Mouse (Mus musculus) hindbrain, embryonic 16.5 days (tissue): Measurements from ENCODE around the gene Cenpi. TPM values are rescaled to one million over a fixed set of nuclear protein-coding genes. Genes with fewer than 3 reads are reported as not detected.
"Not testable (repeated sequence)": the region's sequence is repeated elsewhere in the genome, so short reads cannot be mapped to it uniquely, and the experiment has no call there.

Source experiments
- ATAC-seq: fragments of 200-750 bp; cut with Nextera tagmentation; 2 replicates; pipeline ENCODE4 v1.8.0; 2017; ENCODE audit warnings: moderate TSS enrichment, moderate library complexity
- H3K27ac ChIP-seq: fragments of 300-500 bp; sonication (generic); 2 replicates; pipeline ENCODE4 v1.5.1; 2014; ENCODE audit warnings: low read depth, mild to moderate bottlenecking, control low read depth, low read length, moderate library complexity
- H3K27me3 ChIP-seq: fragments of 300-500 bp; sonication (generic); replicated peaks from 2 replicates; pipeline ENCODE4 v1.6.1; 2014; ENCODE audit warnings: low read length; ENCODE audit not compliant: control insufficient read depth, insufficient read depth
- H3K36me3 ChIP-seq: fragments of 300-500 bp; sonication (generic); 2 replicates; pipeline ENCODE4 v1.6.1; 2014; ENCODE audit warnings: mild to moderate bottlenecking, low read length, moderate library complexity, mixed read lengths; ENCODE audit not compliant: control insufficient read depth, insufficient read depth
- H3K4me1 ChIP-seq: fragments of 300-500 bp; sonication (generic); 2 replicates; pipeline ENCODE4 v1.6.1; 2014; ENCODE audit warnings: low read depth, low read length; ENCODE audit not compliant: control insufficient read depth, insufficient read depth
- H3K4me2 ChIP-seq: fragments of 300-500 bp; sonication (generic); 2 replicates; pipeline ENCODE4 v1.6.1; 2014; ENCODE audit warnings: mild to moderate bottlenecking, low read length, control low read depth, moderate library complexity
- H3K4me3 ChIP-seq: fragments of 300-500 bp; sonication (generic); 2 replicates; pipeline ENCODE4 v1.5.1; 2014; ENCODE audit warnings: mild to moderate bottlenecking, low read length, control low read depth, moderate library complexity
- H3K9ac ChIP-seq: fragments of 300-500 bp; sonication (generic); 2 replicates; pipeline ENCODE4 v1.6.1; 2014; ENCODE audit warnings: low read depth, mild to moderate bottlenecking, control low read depth, low read length, moderate library complexity
- H3K9me3 ChIP-seq: fragments of 300-500 bp; sonication (generic); 2 replicates; pipeline ENCODE4 v1.6.1; 2014; ENCODE audit warnings: mild to moderate bottlenecking, low read length, moderate library complexity; ENCODE audit not compliant: control insufficient read depth
- WGBS: fragments of 180-500 bp; shearing (Covaris S2); extraction: QIAGEN DNeasy Blood & Tissue Kit; methylation state at CpG from one replicate; pipeline ENCODE4 v1.1.7; 2014; 5-methylcytosine and 5-hydroxymethylcytosine counted together
- polyA plus RNA-seq: library from polyadenylated mRNA; unstranded; fragments of >200 nt; fragmentation: Nextera tagmentation; extraction: Ambion mirVana; gene quantifications from 2 replicates; pipeline ENCODE4 v1.2.1, GENCODE M21; 2015

The Cenpi gene
- polyA plus RNA-seq, 1 experiment from 2014 or later = 7.7 TPM

DNA sequence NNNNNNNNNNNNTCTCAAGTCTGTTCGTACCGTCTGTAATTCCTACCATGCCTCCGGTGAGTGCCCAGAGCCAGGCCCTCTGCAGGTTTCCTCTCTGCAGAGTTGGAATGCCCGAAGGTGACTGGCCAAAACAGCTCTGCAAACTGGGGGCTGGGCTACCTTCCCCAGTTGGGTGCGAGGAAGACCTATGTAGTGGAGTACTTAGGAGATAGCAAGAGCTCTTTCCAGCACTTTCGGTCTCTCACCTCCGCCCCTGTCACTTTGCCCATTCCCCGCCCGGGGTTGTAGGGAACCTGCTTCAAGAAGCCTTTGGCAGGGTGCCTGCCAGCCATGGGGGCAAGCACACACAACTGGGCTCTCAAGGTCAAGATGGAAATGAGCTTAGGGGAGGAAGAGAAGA, 11.6 kb upstream of the Cenpi start:
- Histone ChIP-seq H3K9ac (peak overlapping the region; percentile 70), H3K9me3 (no peaks in the 10 kb centered on the region), H3K4me2 (peak overlapping the region; percentile 57), H3K4me3 (peak overlapping the region; percentile 54), H3K4me1 (no peaks in the 10 kb centered on the region), H3K27ac (peak overlapping the region; percentile 72), H3K36me3 (no peaks in the 10 kb centered on the region), H3K27me3 (no peaks in the 10 kb centered on the region; the same call in none of the 2 replicates)
- ATAC-seq = peak; percentile 32; the same call in 1 of the 2 replicates
- WGBS = 33% methylated on average over 9 of the region's 9 CpGs

DNA sequence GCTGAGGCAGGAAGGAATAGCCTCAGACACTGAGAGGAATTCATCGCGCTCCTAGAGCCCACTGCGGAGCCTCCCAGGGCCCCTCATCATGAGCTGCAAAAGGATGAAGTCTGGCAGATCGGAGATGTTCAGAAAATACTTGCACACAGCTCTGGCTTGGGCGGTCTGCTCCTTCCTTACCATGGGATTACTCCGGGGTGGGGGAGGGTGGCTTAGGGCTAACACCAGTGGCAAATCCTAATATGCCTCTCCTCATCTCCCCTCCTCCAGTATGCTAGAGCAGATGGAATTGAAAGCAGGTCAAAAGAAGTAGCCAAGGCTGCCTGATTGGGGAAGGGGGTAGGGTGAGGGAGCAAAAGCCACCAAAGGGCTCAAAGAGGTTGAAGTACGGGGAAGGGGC, 11.1 kb upstream of the Cenpi start:
- no peaks in the 10 kb centered on the region for H3K36me3 ChIP-seq
- 26% methylated on average over 7 of the region's 7 CpGs for WGBS
- H3K27me3 ChIP-seq = no peaks in the 10 kb centered on the region; the same call in none of the 2 replicates

GRCm38 (mm10) chrX:134297195-134297594, 10.7 kb upstream of the Cenpi start:
- peak; percentile 28; the same call in 1 of the 2 replicates for ATAC-seq
- H3K36me3 ChIP-seq = no peaks in the 10 kb centered on the region
- peak overlapping the region; percentile 70 for H3K9ac ChIP-seq
- H3K9me3 ChIP-seq = no peaks in the 10 kb centered on the region
- peak overlapping the region; percentile 54 for H3K4me3 ChIP-seq
- 0 out of 2 replicates have a peak overlapping the region, but pooled peaks have one; percentile 72 for H3K27ac ChIP-seq
- 25% methylated on average over 4 of the region's 4 CpGs for WGBS
- peak overlapping the region; percentile 57 for H3K4me2 ChIP-seq
- H3K4me1 ChIP-seq = no peaks in the 10 kb centered on the region
- no peaks in the 10 kb centered on the region; the same call in none of the 2 replicates for H3K27me3 ChIP-seq

More for the DNA sequence above, 11.1 kb upstream of the Cenpi start:
- peak; percentile 48 for ATAC-seq
- Histone ChIP-seq H3K9me3 (no peaks in the 10 kb centered on the region), H3K4me2 (peak overlapping the region; percentile 57), H3K9ac (peak overlapping the region; percentile 70), H3K4me1 (no peaks in the 10 kb centered on the region), H3K4me3 (peak overlapping the region; percentile 54), H3K27ac (peak overlapping the region; percentile 72)

DNA sequence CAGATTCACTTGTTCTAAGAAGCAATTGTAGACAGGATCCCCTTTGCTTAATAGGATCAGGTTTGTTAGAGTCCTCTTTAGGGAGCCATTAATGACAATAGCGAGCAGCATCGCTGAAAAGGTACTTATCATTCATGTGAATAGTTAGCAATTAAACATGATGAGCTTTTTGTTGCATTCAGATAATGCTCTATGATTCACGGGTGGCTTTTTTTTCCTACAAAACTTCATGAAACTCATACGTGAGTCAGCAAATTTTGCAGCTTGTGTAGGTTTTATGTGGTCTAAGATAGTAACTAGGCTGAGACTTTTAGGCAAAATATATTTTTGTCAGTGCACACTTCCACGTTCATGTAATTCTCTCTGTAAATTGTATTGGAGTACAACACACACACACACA, 7.7 kb upstream of the Cenpi start:
- Histone ChIP-seq H3K9me3 (no peaks in the 10 kb centered on the region), H3K27ac (no peak overlapping the region), H3K27me3 (no peaks in the 10 kb centered on the region), H3K9ac (no peak overlapping the region), H3K36me3 (no peaks in the 10 kb centered on the region), H3K4me2 (no peak overlapping the region; the same call in 1 of the 2 replicates), H3K4me3 (no peak overlapping the region), H3K4me1 (no peaks in the 10 kb centered on the region)
- 47% methylated on average over 5 of the region's 5 CpGs for WGBS
- ATAC-seq = no peak

DNA sequence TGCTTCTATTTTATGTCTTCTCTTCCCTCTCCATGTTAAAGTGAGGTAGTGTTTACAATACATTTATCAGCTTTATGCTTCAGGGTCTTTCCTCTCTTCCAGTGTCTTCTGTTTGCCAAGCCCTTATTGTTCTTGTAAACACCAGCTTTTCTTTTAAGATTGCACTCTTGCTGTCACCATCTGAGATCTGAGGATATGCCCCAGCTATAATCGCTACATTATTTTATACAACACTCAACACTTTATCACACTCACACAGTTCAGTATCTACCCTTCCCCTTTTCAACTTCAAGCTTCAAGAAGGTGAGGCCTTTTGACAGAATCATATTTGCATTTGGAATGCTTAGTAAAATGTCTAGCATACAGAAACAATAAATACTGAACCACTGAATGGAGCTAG, 4.6 kb upstream of the Cenpi start:
- no peak for ATAC-seq
- Histone ChIP-seq H3K4me1 (no peaks in the 10 kb centered on the region), H3K27ac (no peak overlapping the region), H3K4me2 (no peak overlapping the region), H3K9me3 (no peaks in the 10 kb centered on the region), H3K4me3 (no peak overlapping the region), H3K36me3 (no peaks in the 10 kb centered on the region), H3K27me3 (no peaks in the 10 kb centered on the region), H3K9ac (no peak overlapping the region)
- WGBS = 97% methylated on average over 1 of the region's 1 CpGs

DNA sequence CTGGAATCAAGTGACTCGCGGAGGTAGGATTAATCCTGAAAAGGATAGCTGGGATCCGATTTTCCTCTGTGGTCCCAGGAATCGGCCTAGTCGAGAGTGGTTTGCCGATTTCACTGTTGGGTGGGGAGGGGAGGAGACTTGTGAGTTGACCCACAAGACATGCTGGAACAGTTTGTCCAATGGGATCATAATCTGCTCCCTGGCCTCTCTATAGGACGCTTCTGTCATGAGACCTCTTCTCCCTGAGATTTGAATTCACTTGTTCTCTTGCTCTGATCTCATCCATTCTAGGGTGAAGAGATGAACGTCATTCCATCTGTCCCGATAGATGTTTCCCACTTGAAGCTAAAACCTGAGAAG, 371 bp downstream of the Cenpi start:
- peak overlapping the region; percentile 47 for H3K9ac ChIP-seq
- peak overlapping the region; percentile 47 for H3K4me3 ChIP-seq
- H3K4me2 ChIP-seq = peak overlapping the region; percentile 68
- H3K27me3 ChIP-seq = no peaks in the 10 kb centered on the region
- no peaks in the 10 kb centered on the region for H3K4me1 ChIP-seq
- ATAC-seq = no peak; the same call in none of the 2 replicates
- no peak overlapping the region for H3K27ac ChIP-seq
- H3K9me3 ChIP-seq = no peaks in the 10 kb centered on the region
- no peaks in the 10 kb centered on the region for H3K36me3 ChIP-seq
- WGBS = 42% methylated on average over 9 of the region's 9 CpGs

GRCm38 (mm10) chrX:134311193-134311592, 3.3 kb downstream of the Cenpi start:
- WGBS = 90% methylated on average over 6 of the region's 7 CpGs
- H3K9ac ChIP-seq, H3K27ac ChIP-seq, H3K4me2 ChIP-seq, H3K4me3 ChIP-seq, ATAC-seq, H3K27me3 ChIP-seq, H3K4me1 ChIP-seq, H3K9me3 ChIP-seq, H3K36me3 ChIP-seq: not testable (repeated sequence)

GRCm38 (mm10) chrX:134319153-134319932, 11.5 kb downstream of the Cenpi start:
- 78% methylated on average over 2 of the region's 2 CpGs for WGBS
- Histone ChIP-seq H3K4me1 (no peaks in the 10 kb centered on the region), H3K27ac (no peak overlapping the region), H3K9ac (no peak overlapping the region), H3K4me2 (no peak overlapping the region), H3K9me3 (no peaks in the 10 kb centered on the region), H3K36me3 (no peaks in the 10 kb centered on the region), H3K4me3 (no peak overlapping the region), H3K27me3 (no peaks in the 10 kb centered on the region)
- ATAC-seq = no peak

DNA sequence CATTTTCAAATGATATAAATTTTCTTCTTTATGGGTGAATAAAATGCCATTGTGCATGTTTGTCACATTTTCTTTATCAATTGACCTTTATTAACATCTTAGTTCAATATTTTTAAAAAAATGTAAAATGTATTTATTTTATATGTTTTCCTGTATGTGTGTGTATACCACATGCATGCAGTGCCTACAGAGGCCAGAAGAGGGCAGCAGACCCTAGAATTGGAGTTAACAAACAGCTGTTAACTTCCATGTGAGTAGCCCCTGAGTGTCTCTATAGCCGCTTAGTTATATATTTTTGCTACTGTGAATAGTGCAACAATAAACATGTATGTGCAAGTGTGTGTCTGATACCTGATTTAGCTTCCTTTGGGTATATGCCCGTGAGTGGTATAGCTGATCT, 25.4 kb downstream of the Cenpi start:
- no peaks in the 10 kb centered on the region for H3K27me3 ChIP-seq
- no peak overlapping the region for H3K4me3 ChIP-seq
- no peak overlapping the region for H3K27ac ChIP-seq
- no peak overlapping the region for H3K9ac ChIP-seq
- H3K36me3 ChIP-seq = no peaks in the 10 kb centered on the region
- no peaks in the 10 kb centered on the region for H3K9me3 ChIP-seq
- 92% methylated on average over 2 of the region's 2 CpGs for WGBS
- H3K4me2 ChIP-seq = no peak overlapping the region
- no peak for ATAC-seq
- no peaks in the 10 kb centered on the region for H3K4me1 ChIP-seq
